Mouse (Mus musculus) layer of hippocampus, adult 2 months (tissue): ENCODE measurements around the gene Btbd8. TPM values are rescaled to one million over a fixed set of nuclear protein-coding genes. Genes with fewer than 3 reads are reported as not detected.

Source experiments
- DNase-seq, 2 experiments: peaks; one replicate each; pipeline ENCODE4 v3.0.0; 2022; ENCODE audit warnings: low spot score in 2 of 2
- H3K27ac ChIP-seq: fragments of 200-600 bp; 2 replicates; pipeline ENCODE4 v1.8.1; 2022
- H3K4me3 ChIP-seq: fragments of 200-600 bp; 2 replicates; pipeline ENCODE4 v1.8.1; 2022; ENCODE audit warnings: mild to moderate bottlenecking
- CTCF ChIP-seq: fragments of 200-600 bp; conservative IDR thresholded peaks from 2 replicates; pipeline ENCODE4 v1.8.1; 2022; ENCODE audit warnings: antibody characterized with exemption, mild to moderate bottlenecking, moderate library complexity
- total RNA-seq, 2 experiments: library from RNA; stranded (reverse); gene quantifications; 2 replicates each; pipeline ENCODE4 v1.2.3; 2021

Btbd8 gene
- total RNA-seq, 2 experiments from 2014 or later: 105 to 114 TPM

DNA sequence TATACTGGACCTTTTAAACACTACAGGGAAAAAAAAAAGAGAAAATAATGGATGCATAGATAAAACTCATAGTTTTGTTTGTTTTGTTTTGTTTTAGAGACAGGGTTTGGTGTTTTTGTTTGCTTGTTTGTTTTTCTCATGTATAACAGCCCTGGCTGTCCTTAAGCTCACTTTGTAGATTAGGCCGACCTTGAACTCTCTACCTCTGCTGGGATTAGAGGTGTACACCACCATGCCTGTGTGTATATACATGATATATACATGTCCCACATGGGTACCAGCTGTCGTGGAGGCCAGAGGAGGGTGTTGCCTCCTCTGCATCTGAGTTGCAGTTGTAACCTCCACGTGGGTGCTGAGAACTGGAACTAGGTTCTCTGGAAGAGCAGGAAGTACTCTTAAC is 110.6 kb downstream of the Btbd8 start:
- TF ChIP-seq CTCF: no peak
- Histone ChIP-seq H3K4me3 (no peak overlapping the region), H3K27ac (no peak overlapping the region)
- no peak for DNase-seq

DNA sequence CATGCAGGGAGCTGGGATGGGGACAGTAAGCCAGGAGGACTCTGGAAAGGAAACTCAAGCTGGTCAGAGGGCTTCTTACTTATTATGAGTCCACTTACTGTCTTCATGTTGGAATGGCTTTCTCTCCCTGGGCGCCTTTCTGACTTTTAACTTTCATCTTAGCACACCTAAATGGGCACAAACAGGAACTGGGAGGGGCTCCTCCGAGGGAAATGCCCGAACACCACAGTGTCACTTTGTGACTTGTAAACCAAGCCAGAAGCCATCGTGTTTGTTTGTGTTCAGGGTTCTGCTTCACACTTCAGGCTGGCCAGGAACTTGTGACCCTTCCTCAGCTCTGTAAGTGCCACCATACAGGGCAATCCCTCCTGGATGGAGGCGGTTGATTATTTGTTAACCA is 116.5 kb downstream of the Btbd8 start:
- no peak overlapping the region for H3K4me3 ChIP-seq
- TF ChIP-seq CTCF: no peak
- H3K27ac ChIP-seq: no peak overlapping the region
- DNase-seq: no peak

DNA sequence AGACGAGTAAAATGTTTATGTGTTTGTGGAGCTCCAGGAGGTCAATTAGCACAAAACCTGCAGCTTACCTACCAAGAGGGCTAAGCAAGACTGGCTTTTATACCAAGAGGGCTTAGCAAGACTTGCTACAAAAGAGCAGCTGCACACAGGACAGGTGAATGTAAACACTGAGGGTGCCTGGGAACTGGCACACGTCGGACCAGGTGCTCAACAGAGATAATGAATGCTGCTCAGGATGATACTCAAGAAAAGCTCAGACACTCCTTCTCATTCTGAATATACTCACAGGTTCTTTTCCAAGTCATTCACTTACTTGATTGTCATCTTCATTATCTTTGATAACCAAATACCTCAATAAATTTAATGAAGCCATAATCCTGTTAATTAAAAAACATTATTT is 119.2 kb downstream of the Btbd8 start:
- no peak overlapping the region for H3K4me3 ChIP-seq
- H3K27ac ChIP-seq: no peak overlapping the region
- TF ChIP-seq CTCF: no peak
- no peak for DNase-seq

Other genes starting within 250 kb of the Btbd8 start
- 10 to 100 TPM; 19.8 to 21.4 TPM for gene Tgfbr3, start 148.4 kb upstream of the Btbd8 start, total RNA-seq
- 10 to 100 TPM; 16.2 to 17.3 TPM for gene Brdt, start 106.8 kb upstream of the Btbd8 start, total RNA-seq
- 10 to 100 TPM; 59.4 to 62.5 TPM for gene Ephx4, start 35.3 kb upstream of the Btbd8 start, total RNA-seq
- under 1 TPM in 1 of 2 experiments, not detected in 1; 0.31 TPM for gene Lpcat2b, start 6.4 kb upstream of the Btbd8 start, total RNA-seq
- under 1 TPM; 0.31 to 0.37 TPM for gene Gm42669, start 69.6 kb downstream of the Btbd8 start, total RNA-seq
- gene 1700028K03Rik, start 96.7 kb downstream of the Btbd8 start, total RNA-seq: 1 to 10 TPM; 1.0 TPM
- 10 to 100 TPM; 19.1 to 20.7 TPM for gene Rpap2, start 159.4 kb downstream of the Btbd8 start, total RNA-seq
- gene Glmn, start 159.9 kb downstream of the Btbd8 start, total RNA-seq: 10 to 100 TPM; 14.3 to 16.6 TPM